Mouse (Mus musculus) limb, embryonic 10.5 days (tissue): ENCODE results near the gene F8. TPM values are rescaled to one million over a fixed set of nuclear protein-coding genes. Genes with fewer than 3 reads are reported as not detected.

Experiments used
- DNase-seq: peaks from one replicate; pipeline ENCODE4 v3.0.0-alpha.2; 2017; ENCODE audit warnings: low spot score
- H3K27ac ChIP-seq: fragments of 300-500 bp; sonication (generic); 2 replicates; pipeline ENCODE4 v1.5.1; 2016; ENCODE audit warnings: mild to moderate bottlenecking
- H3K27me3 ChIP-seq: fragments of 300-500 bp; sonication (generic); 2 replicates; pipeline ENCODE4 v1.6.1; 2016; ENCODE audit warnings: low read depth, mild to moderate bottlenecking; ENCODE audit not compliant: poor library complexity, severe bottlenecking
- H3K36me3 ChIP-seq: fragments of 300-500 bp; sonication (generic); 2 replicates; pipeline ENCODE4 v1.6.1; 2016; ENCODE audit warnings: mild to moderate bottlenecking, moderate library complexity
- H3K4me1 ChIP-seq: fragments of 300-500 bp; sonication (generic); 2 replicates; pipeline ENCODE4 v1.6.1; 2016
- H3K4me3 ChIP-seq: fragments of 300-500 bp; sonication (generic); 2 replicates; pipeline ENCODE4 v1.5.1; 2016; ENCODE audit warnings: mild to moderate bottlenecking, moderate library complexity
- H3K9me3 ChIP-seq: fragments of 300-500 bp; sonication (generic); replicated peaks from 2 replicates; pipeline ENCODE4 v1.6.1; 2016; ENCODE audit warnings: mild to moderate bottlenecking
- WGBS: fragments of 180-500 bp; shearing (Covaris S2); methylation state at CpG from one replicate; pipeline ENCODE4 v1.1.7; 2016; 5-methylcytosine and 5-hydroxymethylcytosine counted together
- polyA plus RNA-seq: library from polyadenylated mRNA; unstranded; fragments of >200 nt; fragmentation: Nextera tagmentation; extraction: Ambion mirVana; gene quantifications from 2 replicates; pipeline ENCODE4 v1.2.1, GENCODE M21; 2016

F8 gene
- polyA plus RNA-seq, 1 experiment from 2014 or later: 1.2 TPM

GRCm38 (mm10) chrX:75128333-75128980 lies 254.0 kb downstream of the F8 start:
- Histone ChIP-seq H3K27me3 (no peaks in the 10 kb centered on the region), H3K27ac (no peak overlapping the region), H3K4me1 (no peaks in the 10 kb centered on the region), H3K36me3 (no peaks in the 10 kb centered on the region; the same call in 1 of the 2 replicates), H3K9me3 (no peaks in the 10 kb centered on the region), H3K4me3 (no peak overlapping the region)
- no peak for DNase-seq

- Histone ChIP-seq H3K27me3 (no peaks in the 10 kb centered on the region), H3K36me3 (no peaks in the 10 kb centered on the region; the same call in 1 of the 2 replicates), H3K27ac (no peak overlapping the region), H3K9me3 (no peaks in the 10 kb centered on the region), H3K4me1 (no peaks in the 10 kb centered on the region), H3K4me3 (no peak overlapping the region)
- no peak for DNase-seq
Measured at GRCm38 (mm10) chrX:75126893-75127292, 255.5 kb downstream of the F8 start.

- Histone ChIP-seq H3K27ac (no peak overlapping the region), H3K4me1 (no peaks in the 10 kb centered on the region), H3K4me3 (no peak overlapping the region), H3K36me3 (no peaks in the 10 kb centered on the region; the same call in 1 of the 2 replicates), H3K9me3 (no peaks in the 10 kb centered on the region), H3K27me3 (no peaks in the 10 kb centered on the region)
- WGBS: 95% methylated on average over 3 of the region's 3 CpGs
- DNase-seq: no peak
Measured at GRCm38 (mm10) chrX:75125606-75126005, 256.8 kb downstream of the F8 start.

Other genes with a start within 250 kb of the F8 start
- gene Smim9, start 218.8 kb downstream of the F8 start, polyA plus RNA-seq: not detected in 2 replicates
- 27.6 and 32.5 TPM in 2 replicates for gene Fundc2, start 216 bp downstream of the F8 start, polyA plus RNA-seq
- 12.5 and 13.5 TPM in 2 replicates for gene Cmc4, start 34.0 kb upstream of the F8 start, polyA plus RNA-seq
- 7.8 and 9.4 TPM in 2 replicates for gene Mtcp1, start 34.0 kb upstream of the F8 start, polyA plus RNA-seq
- gene Brcc3, start 34.0 kb upstream of the F8 start, polyA plus RNA-seq: 79.1 and 85.6 TPM in 2 replicates
- 163 and 172 TPM in 2 replicates for gene Vbp1, start 131.7 kb upstream of the F8 start, polyA plus RNA-seq
- gene Rab39b, start 195.6 kb upstream of the F8 start, polyA plus RNA-seq: 4.7 and 5.2 TPM in 2 replicates